Mouse (Mus musculus) neural tube, embryonic 12.5 days (tissue): ENCODE measurements around the gene Gjb1. TPM values are rescaled to one million over a fixed set of nuclear protein-coding genes. Genes with fewer than 3 reads are reported as not detected.
"Not testable (repeated sequence)": the region's sequence is repeated elsewhere in the genome, so short reads cannot be mapped to it uniquely, and the experiment has no call there.

Source experiments
- ATAC-seq: fragments of 200-750 bp; cut with Nextera tagmentation; 2 replicates; pipeline ENCODE4 v1.8.0; 2017; ENCODE audit warnings: low read depth, mild to moderate bottlenecking, moderate TSS enrichment, moderate library complexity; ENCODE audit not compliant: low FRiP score
- H3K27ac ChIP-seq: fragments of 300-500 bp; sonication (generic); 2 replicates; pipeline ENCODE4 v1.5.1; 2016
- H3K27me3 ChIP-seq: fragments of 300-500 bp; sonication (generic); replicated peaks from 2 replicates; pipeline ENCODE4 v1.6.1; 2016; ENCODE audit warnings: mild to moderate bottlenecking
- H3K36me3 ChIP-seq: fragments of 300-500 bp; sonication (generic); 2 replicates; pipeline ENCODE4 v1.6.1; 2016; ENCODE audit warnings: mild to moderate bottlenecking
- H3K4me1 ChIP-seq: fragments of 300-500 bp; sonication (generic); 2 replicates; pipeline ENCODE4 v1.6.1; 2016
- H3K4me2 ChIP-seq: fragments of 300-500 bp; sonication (generic); replicated peaks from 2 replicates; pipeline ENCODE4 v1.6.1; 2016; ENCODE audit warnings: mild to moderate bottlenecking
- H3K4me3 ChIP-seq: fragments of 300-500 bp; sonication (generic); 2 replicates; pipeline ENCODE4 v1.5.1; 2016
- H3K9ac ChIP-seq: fragments of 300-500 bp; sonication (generic); 2 replicates; pipeline ENCODE4 v1.6.1; 2016; ENCODE audit warnings: mild to moderate bottlenecking
- H3K9me3 ChIP-seq: fragments of 300-500 bp; sonication (generic); 2 replicates; pipeline ENCODE4 v1.6.1; 2016; ENCODE audit warnings: mild to moderate bottlenecking
- WGBS: fragments of 180-500 bp; shearing (Covaris S2); methylation state at CpG from one replicate; pipeline ENCODE4 v1.1.7; 2016; 5-methylcytosine and 5-hydroxymethylcytosine counted together
- polyA plus RNA-seq: library from polyadenylated mRNA; unstranded; fragments of >200 nt; fragmentation: Nextera tagmentation; extraction: Ambion mirVana; gene quantifications from 2 replicates; pipeline ENCODE4 v1.2.1, GENCODE M21; 2016

Gene Gjb1
- 0.22 and 0.29 TPM in 2 replicates for polyA plus RNA-seq

DNA sequence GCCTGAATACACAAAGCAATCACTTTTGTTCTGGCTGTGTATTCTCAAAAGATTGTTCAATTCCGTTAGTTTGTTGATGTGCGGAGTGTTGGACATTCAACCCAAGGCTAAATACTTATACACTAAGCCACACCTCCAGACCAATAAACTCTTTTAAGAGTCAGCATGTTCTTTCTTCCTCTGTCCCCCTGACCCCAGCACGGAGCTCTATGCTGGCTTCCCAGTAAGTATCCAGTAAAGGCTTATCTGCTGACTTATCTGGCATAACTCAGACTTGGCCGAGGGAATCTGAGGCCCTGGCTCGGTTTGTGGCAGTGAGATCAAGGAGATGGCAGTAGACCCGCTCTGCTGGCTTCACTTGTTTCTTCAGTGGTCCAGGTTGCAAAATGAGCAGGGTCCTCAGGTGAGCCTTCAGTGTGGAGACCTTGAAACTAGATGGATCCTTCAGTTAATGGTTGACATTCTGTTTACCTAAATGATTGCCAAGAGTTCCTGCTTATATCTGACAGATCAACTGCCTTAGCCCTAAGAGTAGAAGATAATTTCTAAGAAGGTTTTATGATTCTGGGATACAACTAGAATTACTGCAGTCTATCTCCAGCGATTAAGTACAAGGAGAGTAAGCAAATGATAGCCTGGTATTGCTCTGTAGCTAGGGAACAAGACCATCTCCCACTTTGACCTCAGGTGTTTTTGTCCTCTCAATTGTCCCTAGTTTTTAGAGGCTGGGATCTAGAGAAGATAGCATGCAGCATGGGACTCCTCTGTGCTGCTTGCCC lies at the start of gene Gjb1:
Gene Gjb1, plus strand, starts transcription at position 189 of the 779 bp plus-strand sequence.
- Histone ChIP-seq H3K4me2 (no peak within 1 kb of the TSS), H3K36me3 (no peaks in the 10 kb centered on the region), H3K27me3 (no peaks in the 10 kb centered on the region), H3K4me1 (no peaks in the 10 kb centered on the region), H3K9ac (no peak within 1 kb of the TSS), H3K27ac (no peak within 1 kb of the TSS), H3K4me3 (no peak within 1 kb of the TSS), H3K9me3 (no peaks in the 10 kb centered on the region)
- 80% methylated on average over 7 of the region's 7 CpGs for WGBS
- no peak for ATAC-seq

DNA sequence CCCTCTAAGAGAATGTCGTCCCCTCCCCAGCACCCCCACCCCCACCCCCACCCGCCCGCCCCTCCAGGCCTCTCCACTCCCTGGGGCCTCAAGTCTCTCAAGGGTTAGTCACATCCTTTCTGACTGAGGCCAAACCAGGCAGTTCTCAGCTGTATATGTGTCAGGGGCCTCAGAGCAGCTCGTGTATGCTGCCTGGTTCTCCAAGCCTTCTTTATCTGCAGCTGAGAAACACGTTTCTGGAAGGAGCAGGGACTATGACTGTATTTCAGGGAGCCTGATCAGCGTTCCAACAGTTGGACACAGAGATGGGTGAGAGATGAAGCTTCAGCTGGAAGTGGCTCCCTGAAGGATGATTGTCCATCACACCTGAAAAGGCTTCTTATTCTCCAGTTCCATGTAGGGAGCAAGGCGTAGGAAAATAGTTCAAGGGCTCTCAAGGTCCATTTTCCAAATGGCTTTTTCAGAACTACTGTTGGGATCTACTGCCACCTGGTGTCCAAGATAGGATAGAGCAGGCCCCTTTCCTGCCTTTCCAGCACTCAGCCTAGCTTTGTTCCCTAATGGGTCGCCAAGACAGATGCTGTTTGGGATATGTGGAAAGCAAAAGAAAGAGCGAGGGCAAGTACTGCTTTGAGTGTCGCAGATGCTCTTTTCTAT lies 46.7 kb upstream of the Gjb1 start:
- peak overlapping the region; percentile 20; the same call in 1 of the 2 replicates for H3K4me2 ChIP-seq

DNA sequence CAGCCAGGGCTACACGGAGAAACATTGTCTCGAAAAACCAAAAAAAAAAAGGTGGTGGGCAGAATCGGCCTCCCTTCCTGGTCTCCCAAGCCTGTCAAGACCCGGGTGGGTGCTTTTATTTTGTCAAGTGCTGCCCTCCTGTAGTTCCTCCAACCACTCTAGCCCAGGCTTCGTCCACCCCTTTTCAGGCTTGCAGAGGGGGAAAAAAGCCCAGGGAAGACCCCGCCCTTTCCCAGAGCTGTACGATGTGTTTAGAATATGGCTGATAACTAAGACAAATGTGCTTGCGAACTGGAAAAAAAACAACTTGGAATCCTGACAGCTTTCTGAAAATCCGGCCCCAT lies 44.2 kb upstream of the Gjb1 start:
- peak overlapping the region; percentile 53 for H3K4me2 ChIP-seq
- no peaks in the 10 kb centered on the region for H3K36me3 ChIP-seq
- peak; percentile 27; the same call in 1 of the 2 replicates for ATAC-seq
- H3K9me3 ChIP-seq, result no peaks in the 10 kb centered on the region
- H3K4me3 ChIP-seq, result peak overlapping the region; percentile 14; the same call in 1 of the 2 replicates
- no peak overlapping the region for H3K9ac ChIP-seq
- H3K27me3 ChIP-seq, result no peaks in the 10 kb centered on the region
- WGBS, result 47% methylated on average over 9 of the region's 9 CpGs
- H3K27ac ChIP-seq, result peak overlapping the region; percentile 57; the same call in 1 of the 2 replicates
- H3K4me1 ChIP-seq, result no peaks in the 10 kb centered on the region

More for the DNA sequence above, 46.7 kb upstream of the Gjb1 start:
- Histone ChIP-seq H3K4me1 (no peaks in the 10 kb centered on the region), H3K4me3 (no peak overlapping the region), H3K9ac (no peak overlapping the region), H3K27ac (no peak overlapping the region), H3K9me3 (no peaks in the 10 kb centered on the region), H3K36me3 (no peaks in the 10 kb centered on the region), H3K27me3 (no peaks in the 10 kb centered on the region)
- ATAC-seq, result no peak
- 22% methylated on average over 10 of the region's 10 CpGs for WGBS

DNA sequence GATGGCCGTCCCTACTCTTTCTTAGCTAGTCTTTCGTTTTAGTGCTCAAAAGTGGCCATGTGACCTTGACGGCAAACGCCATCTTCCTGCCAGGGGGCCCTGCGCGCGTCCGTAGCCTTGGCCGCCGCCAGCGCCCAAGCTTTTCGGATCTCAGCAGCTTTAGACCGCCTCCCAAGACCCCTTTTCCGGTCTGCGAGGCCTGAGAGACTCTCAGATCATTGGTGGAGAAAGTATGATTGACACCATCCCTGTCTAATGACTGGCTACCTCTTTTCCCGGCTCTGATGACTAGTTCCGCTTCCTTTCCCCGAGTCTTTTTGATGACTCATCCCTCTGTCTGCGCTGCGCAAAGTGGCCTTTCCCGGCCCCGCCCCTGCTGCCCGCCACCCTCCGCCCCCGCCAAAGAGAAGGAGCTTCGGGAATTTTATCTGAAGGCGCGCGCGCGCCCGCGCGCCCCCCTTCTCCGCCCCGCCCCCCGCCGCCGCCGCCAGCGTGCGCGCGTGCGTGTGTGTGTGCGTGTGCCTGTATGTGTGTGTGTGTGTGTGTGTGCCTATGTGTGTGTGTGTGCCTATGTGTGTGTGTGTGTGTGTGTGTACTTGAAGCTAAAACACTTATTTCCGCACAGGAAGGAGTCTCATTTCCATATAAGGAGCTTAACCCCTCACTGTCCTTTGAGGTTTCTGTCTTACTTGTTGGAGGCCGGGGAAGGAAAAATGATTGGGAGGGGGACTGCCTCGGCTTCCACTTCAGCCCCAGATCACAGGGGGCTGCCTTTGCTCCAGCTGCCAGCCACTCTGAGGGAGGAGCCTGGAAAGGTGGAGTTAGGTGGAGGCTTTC lies 43.6 kb upstream of the Gjb1 start:
- Histone ChIP-seq H3K4me1 (no peaks in the 10 kb centered on the region), H3K4me2 (peak overlapping the region; percentile 56), H3K27ac (peak overlapping the region; percentile 57; the same call in 1 of the 2 replicates), H3K36me3 (no peaks in the 10 kb centered on the region), H3K27me3 (no peaks in the 10 kb centered on the region), H3K9me3 (no peaks in the 10 kb centered on the region), H3K4me3 (peak overlapping the region; percentile 31), H3K9ac (peak overlapping the region; percentile 29; the same call in 1 of the 2 replicates)
- 21% methylated on average over 43 of the region's 49 CpGs for WGBS
- peak; percentile 97 for ATAC-seq

DNA sequence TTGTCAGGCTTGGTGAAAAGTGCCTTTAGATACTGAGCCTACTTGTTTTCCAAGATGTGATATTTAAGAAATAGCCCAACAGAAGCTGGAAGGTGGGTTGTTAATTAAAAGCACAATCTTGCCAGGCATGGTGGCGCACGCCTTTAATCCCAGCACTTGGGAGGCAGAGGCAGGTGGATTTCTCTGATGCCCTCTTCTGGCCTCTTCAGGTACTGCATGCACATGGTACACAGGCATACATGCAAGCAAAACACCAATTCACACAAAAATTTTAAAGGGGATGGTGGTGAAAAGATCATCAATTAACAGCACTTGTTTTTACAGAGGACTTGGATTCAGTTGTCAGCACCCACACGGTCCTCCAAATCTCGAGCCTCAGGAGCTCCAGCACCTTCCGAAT lies 41.6 kb upstream of the Gjb1 start:
- no peak for ATAC-seq
- H3K4me2 ChIP-seq, result no peak overlapping the region

DNA sequence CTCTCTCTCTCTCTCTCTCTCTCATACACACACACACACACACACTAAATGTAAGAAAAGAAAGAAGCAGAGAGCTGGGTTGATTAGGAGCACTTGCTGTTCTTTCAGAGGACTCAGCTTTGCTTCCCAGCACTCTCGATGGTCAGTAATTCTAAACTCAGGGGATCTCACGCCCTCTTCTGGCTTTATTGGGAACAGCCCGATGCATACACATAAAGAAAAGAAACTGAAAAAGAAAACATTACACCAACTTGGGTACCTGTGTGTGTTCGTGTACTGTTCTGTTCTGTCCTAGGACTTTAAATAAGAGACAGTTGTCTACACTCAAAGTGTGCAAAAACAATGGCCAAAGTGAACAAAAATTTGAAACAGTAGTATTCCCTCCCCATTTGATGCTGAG lies 37.5 kb upstream of the Gjb1 start:
- Histone ChIP-seq H3K9me3 (no peaks in the 10 kb centered on the region), H3K4me2 (no peak overlapping the region), H3K27ac (no peak overlapping the region), H3K27me3 (no peaks in the 10 kb centered on the region), H3K4me3 (no peak overlapping the region), H3K9ac (no peak overlapping the region), H3K4me1 (no peaks in the 10 kb centered on the region), H3K36me3 (no peaks in the 10 kb centered on the region)
- no peak for ATAC-seq
- WGBS, result 51% methylated on average over 4 of the region's 4 CpGs

More for the DNA sequence above, 41.6 kb upstream of the Gjb1 start:
- Histone ChIP-seq H3K9me3 (no peaks in the 10 kb centered on the region), H3K36me3 (no peaks in the 10 kb centered on the region), H3K4me3 (no peak overlapping the region), H3K9ac (no peak overlapping the region), H3K27ac (no peak overlapping the region), H3K27me3 (no peaks in the 10 kb centered on the region), H3K4me1 (no peaks in the 10 kb centered on the region)
- WGBS, result 95% methylated on average over 5 of the region's 5 CpGs

DNA sequence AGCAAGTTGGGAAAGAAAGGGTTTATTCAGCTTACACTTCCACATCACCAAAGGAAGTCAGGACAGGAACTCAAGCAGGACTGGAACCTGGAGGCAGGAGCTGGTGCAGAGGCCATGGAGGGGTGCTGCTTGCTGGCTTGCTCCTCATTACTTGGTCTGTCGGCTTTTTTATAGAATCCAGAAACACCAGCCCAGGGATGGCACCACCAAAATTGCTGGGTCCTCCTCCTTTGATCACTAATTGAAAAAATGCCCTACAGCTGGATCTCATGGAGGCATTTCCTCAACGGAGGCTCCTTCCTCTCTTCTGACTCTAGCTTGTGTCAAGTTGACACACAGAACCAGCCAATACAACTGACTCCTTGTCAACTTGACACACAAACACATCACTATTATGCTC lies 33.3 kb upstream of the Gjb1 start:
- WGBS, result 74% methylated on average over 2 of the region's 2 CpGs
- ATAC-seq, H3K9me3 ChIP-seq, H3K27ac ChIP-seq, H3K4me2 ChIP-seq, H3K27me3 ChIP-seq, H3K9ac ChIP-seq, H3K36me3 ChIP-seq, H3K4me3 ChIP-seq, H3K4me1 ChIP-seq: not testable (repeated sequence)

DNA sequence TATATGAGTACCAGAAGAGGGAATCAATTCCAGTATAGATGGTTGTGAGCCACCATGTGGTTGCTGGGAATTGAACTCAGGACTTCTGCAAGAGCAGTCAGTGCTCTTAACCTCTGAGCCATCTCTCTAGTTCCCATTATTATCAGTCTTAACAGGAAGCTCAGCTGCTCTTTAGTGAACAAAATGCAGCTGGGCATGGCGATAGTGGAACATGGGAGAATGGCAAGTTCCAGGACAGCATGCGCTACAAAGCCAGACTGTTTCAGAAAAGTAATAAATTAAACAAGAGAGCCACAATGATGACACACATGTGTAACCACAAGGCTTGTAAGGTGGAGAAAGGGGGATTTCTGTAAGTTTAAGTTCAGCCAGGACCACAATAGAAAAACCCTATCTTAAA lies 30.7 kb upstream of the Gjb1 start:
- Histone ChIP-seq H3K4me1 (no peaks in the 10 kb centered on the region), H3K27ac (no peak overlapping the region), H3K27me3 (no peaks in the 10 kb centered on the region), H3K4me2 (no peak overlapping the region), H3K9me3 (no peaks in the 10 kb centered on the region), H3K4me3 (no peak overlapping the region), H3K9ac (no peak overlapping the region), H3K36me3 (no peaks in the 10 kb centered on the region)
- WGBS, result 87% methylated on average over 2 of the region's 2 CpGs
- ATAC-seq, result no peak

DNA sequence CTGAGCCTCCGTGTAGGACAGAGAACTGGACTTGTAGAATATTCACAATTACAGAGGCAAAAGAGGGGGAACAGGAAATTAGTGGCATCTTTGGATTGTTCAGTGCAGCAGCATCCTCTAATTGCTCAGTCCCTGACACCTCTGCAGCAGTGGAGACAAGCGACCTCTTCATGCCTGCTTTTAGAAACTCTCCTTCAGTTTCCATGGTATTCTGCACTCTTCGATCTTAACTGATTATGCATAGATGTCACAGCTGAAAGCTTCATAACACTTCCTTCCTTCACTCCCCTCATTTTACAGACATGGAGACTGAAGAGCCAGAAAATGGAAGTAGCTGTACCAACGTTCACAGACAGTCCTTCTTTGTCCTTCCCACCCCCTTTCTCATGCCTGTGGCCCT lies 29.7 kb upstream of the Gjb1 start:
- H3K9ac ChIP-seq, result no peak overlapping the region
- H3K9me3 ChIP-seq, result no peaks in the 10 kb centered on the region
- H3K4me1 ChIP-seq, result no peaks in the 10 kb centered on the region
- no peak for ATAC-seq
- 67% methylated on average over 4 of the region's 4 CpGs for WGBS
- no peaks in the 10 kb centered on the region for H3K27me3 ChIP-seq
- no peaks in the 10 kb centered on the region for H3K36me3 ChIP-seq
- H3K4me3 ChIP-seq, result no peak overlapping the region
- H3K27ac ChIP-seq, result no peak overlapping the region
- H3K4me2 ChIP-seq, result no peak overlapping the region

DNA sequence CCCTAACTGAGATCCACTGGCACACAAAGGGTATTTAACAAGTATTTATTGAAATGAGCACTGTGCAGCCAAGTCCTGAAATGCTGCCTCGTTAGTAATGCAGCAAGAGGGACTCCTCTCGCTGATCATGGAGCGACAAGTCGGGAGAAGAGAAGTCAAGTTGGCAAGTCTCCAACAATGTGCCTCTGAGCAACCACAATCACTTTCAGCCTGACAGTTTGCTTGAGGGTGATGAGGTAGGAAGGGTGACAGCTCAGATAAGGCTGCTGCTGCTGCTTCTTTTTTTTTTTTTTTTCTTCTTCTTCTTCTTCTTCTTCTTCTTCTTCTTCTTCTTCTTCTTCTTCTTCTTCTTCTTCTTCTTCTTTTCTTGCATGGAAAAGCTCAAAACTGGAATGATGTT lies 25.0 kb upstream of the Gjb1 start:
- 66% methylated on average over 4 of the region's 4 CpGs for WGBS
- no peak overlapping the region for H3K27ac ChIP-seq
- no peaks in the 10 kb centered on the region for H3K4me1 ChIP-seq
- H3K4me2 ChIP-seq, result no peak overlapping the region
- no peak for ATAC-seq
- H3K36me3 ChIP-seq, result no peaks in the 10 kb centered on the region
- no peaks in the 10 kb centered on the region for H3K9me3 ChIP-seq
- H3K27me3 ChIP-seq, result no peaks in the 10 kb centered on the region
- no peak overlapping the region for H3K9ac ChIP-seq
- H3K4me3 ChIP-seq, result no peak overlapping the region

DNA sequence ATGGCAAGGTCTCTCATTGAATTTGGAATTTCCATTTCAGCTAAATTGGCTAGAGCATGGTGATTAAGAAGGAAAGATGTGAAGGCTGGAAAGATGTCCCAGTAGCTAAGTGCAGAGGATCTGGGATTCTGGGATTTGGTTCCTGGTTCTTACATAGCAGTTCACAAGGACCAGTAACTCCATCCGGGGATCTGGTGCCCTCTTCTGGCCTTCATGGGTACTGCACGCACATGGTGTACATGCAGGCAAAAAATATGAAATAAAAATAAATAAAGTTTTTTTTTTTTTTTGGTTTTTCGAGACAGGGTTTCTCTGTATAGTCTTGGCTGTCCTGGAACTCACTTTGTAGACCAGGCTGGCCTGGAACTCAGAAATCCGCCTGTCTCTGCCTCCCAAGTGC lies 17.3 kb upstream of the Gjb1 start:
- H3K27me3 ChIP-seq, H3K36me3 ChIP-seq, H3K4me2 ChIP-seq, H3K4me3 ChIP-seq, H3K9me3 ChIP-seq, H3K27ac ChIP-seq, ATAC-seq, H3K9ac ChIP-seq, H3K4me1 ChIP-seq: not testable (repeated sequence)
- 59% methylated on average over 4 of the region's 4 CpGs for WGBS

DNA sequence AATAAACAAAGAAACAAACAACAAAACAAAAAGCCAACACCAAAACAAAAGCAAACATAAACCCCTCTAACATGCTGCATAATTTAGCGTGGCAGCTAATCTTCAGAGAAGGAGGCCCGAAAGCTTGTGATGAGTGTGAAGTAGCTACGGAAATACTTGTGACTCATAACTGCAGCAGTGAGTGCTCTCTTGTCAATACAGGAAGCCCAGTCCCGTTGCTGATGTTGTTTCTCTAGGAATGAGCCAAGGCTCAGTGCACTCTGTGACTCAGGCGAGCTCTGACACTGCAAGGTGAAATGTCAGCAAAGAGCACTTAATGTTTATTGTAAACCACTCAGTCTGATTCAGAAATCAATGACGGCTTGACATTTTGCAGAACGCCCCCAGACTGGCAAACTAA lies 7.2 kb upstream of the Gjb1 start:
- H3K36me3 ChIP-seq, result no peaks in the 10 kb centered on the region
- WGBS, result 77% methylated on average over 7 of the region's 7 CpGs
- no peak for ATAC-seq

More for the DNA sequence above, 7.2 kb upstream of the Gjb1 start:
- Histone ChIP-seq H3K9me3 (no peaks in the 10 kb centered on the region), H3K4me2 (no peak overlapping the region), H3K9ac (no peak overlapping the region), H3K27ac (no peak overlapping the region), H3K27me3 (no peaks in the 10 kb centered on the region), H3K4me3 (no peak overlapping the region), H3K4me1 (no peaks in the 10 kb centered on the region)
